Mouse (Mus musculus) forebrain, embryonic 11.5 days (tissue): ENCODE measurements around the gene Evc. TPM values are rescaled to one million over a fixed set of nuclear protein-coding genes. Genes with fewer than 3 reads are reported as not detected.
A peak's percentile ranks its signal among the peaks of the same experiment; 100 is the strongest.

Experiments
- ATAC-seq: fragments of 200-750 bp; cut with Nextera tagmentation; replicated peaks from 2 replicates; pipeline ENCODE4 v1.8.0; 2017; ENCODE audit warnings: moderate TSS enrichment; ENCODE audit not compliant: low FRiP score
- DNase-seq: peaks from one replicate; pipeline ENCODE4 v3.0.0-alpha.2; 2017; ENCODE audit warnings: low spot score
- H3K27ac ChIP-seq: fragments of 300-500 bp; sonication (generic); 2 replicates; pipeline ENCODE4 v1.5.1; 2014; ENCODE audit warnings: low read depth, low read length
- H3K27me3 ChIP-seq: fragments of 300-500 bp; sonication (generic); 2 replicates; pipeline ENCODE4 v1.6.1; 2014; ENCODE audit warnings: mild to moderate bottlenecking, low read length, mixed read lengths; ENCODE audit not compliant: control insufficient read depth, insufficient read depth
- H3K36me3 ChIP-seq: fragments of 300-500 bp; sonication (generic); 2 replicates; pipeline ENCODE4 v1.6.1; 2014; ENCODE audit warnings: mild to moderate bottlenecking, low read length, moderate library complexity, mixed read lengths; ENCODE audit not compliant: control insufficient read depth, insufficient read depth
- H3K4me1 ChIP-seq: fragments of 300-500 bp; sonication (generic); replicated peaks from 2 replicates; pipeline ENCODE4 v1.6.1; 2014; ENCODE audit warnings: low read length, mixed read lengths; ENCODE audit not compliant: control insufficient read depth, insufficient read depth
- H3K4me2 ChIP-seq: fragments of 300-500 bp; sonication (generic); 2 replicates; pipeline ENCODE4 v1.6.1; 2014; ENCODE audit warnings: low read depth, mild to moderate bottlenecking, low read length, moderate library complexity, mixed read lengths; ENCODE audit not compliant: severe bottlenecking
- H3K4me3 ChIP-seq: fragments of 300-500 bp; sonication (generic); 2 replicates; pipeline ENCODE4 v1.5.1; 2014; ENCODE audit warnings: low read depth, low read length
- H3K9ac ChIP-seq: fragments of 300-500 bp; sonication (generic); 2 replicates; pipeline ENCODE4 v1.6.1; 2014; ENCODE audit warnings: low read length
- H3K9me3 ChIP-seq: fragments of 300-500 bp; sonication (generic); 2 replicates; pipeline ENCODE4 v1.6.1; 2016; ENCODE audit warnings: low read length, mixed read lengths; ENCODE audit not compliant: control insufficient read depth
- WGBS: fragments of 180-500 bp; shearing (Covaris S2); extraction: QIAGEN DNeasy Blood & Tissue Kit; methylation state at CpG from one replicate; pipeline ENCODE4 v1.1.7; 2014; 5-methylcytosine and 5-hydroxymethylcytosine counted together
- polyA plus RNA-seq: library from polyadenylated mRNA; unstranded; fragments of >200 nt; fragmentation: Nextera tagmentation; extraction: Ambion mirVana; gene quantifications from 2 replicates; pipeline ENCODE4 v1.2.1, GENCODE M21; 2014

The Evc gene
- polyA plus RNA-seq, 1 experiment from 2014 or later, result 26.7 TPM

DNA sequence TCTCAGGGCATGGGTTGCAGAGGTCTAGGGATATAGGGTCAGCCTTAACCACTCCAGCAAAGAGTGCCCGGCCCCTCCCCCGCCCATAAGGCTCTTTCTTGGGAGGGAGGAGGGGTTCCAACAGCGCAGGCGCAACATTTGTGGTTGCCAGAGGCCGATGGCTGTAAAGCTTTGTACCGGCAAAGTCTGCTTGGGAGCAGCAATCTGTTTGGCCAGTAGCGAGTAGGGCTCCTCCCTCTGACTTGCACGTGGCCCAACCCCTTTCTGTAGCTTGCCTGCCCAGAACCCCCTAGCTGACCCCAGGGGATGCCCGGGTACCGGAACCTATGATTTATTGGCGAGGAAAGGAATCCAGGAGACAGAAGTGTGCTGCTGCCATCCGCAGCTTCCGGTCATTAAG lies 92.5 kb downstream of the Evc start:
- H3K4me1 ChIP-seq, result peaks cover 27% of the 10 kb centered on the region
- peak overlapping the region; percentile 81 for H3K4me2 ChIP-seq
- peaks cover 54% of the 10 kb centered on the region for H3K27me3 ChIP-seq
- DNase-seq (peak; percentile 75), ATAC-seq (peak; percentile 13; the same call in 1 of the 2 replicates)
- peak overlapping the region; percentile 43; the same call in 1 of the 2 replicates for H3K4me3 ChIP-seq
- 2% methylated on average over 13 of the region's 13 CpGs for WGBS
- no peak overlapping the region; the same call in 1 of the 2 replicates for H3K27ac ChIP-seq
- peak overlapping the region; percentile 37; the same call in 1 of the 2 replicates for H3K9ac ChIP-seq
- H3K9me3 ChIP-seq, result no peaks in the 10 kb centered on the region
- H3K36me3 ChIP-seq, result no peaks in the 10 kb centered on the region

DNA sequence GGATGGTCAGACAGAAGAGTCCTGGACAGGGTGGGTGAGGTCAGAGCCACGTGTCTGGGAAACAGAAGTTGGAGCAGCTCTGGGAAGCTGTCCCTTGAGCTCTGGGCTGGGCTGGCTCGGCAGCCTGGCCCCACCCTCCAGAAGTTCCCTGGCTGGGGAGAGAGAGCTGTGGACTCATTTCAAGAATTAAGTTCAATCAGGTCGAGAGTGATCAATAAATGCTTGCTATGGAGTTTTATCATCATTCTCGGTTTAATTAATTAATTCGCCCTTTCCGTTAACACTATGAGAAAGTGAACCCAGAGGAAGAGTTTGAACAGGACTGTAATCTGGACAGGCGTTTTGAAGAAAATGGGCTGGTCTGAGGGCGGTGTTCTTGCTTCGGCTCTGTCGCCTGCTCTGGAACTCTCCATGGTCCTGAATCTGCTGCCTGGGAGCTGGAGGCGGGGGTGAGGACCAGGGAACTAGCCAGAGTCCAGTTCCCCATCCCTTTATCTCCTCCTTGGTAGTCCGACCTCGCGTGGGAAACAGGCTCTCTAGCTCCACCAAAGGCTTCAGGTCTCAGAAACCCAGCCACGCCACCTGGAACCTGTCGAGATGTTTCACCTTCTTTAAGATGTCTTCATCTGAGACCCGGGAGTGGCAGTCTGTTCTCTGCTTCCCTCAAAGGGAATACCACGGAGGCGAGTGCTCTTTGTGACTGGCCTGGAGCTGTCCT lies 93.4 kb downstream of the Evc start:
- under 1% methylated on average over 19 of the region's 19 CpGs for WGBS
- peak; percentile 88 for DNase-seq
- peak overlapping the region; percentile 43 for H3K4me3 ChIP-seq
- H3K27me3 ChIP-seq, result peaks cover 54% of the 10 kb centered on the region
- peak overlapping the region; percentile 37; the same call in 1 of the 2 replicates for H3K9ac ChIP-seq
- no peak for ATAC-seq
- no peaks in the 10 kb centered on the region for H3K9me3 ChIP-seq
- H3K4me2 ChIP-seq, result peak overlapping the region; percentile 81
- H3K4me1 ChIP-seq, result peaks cover 27% of the 10 kb centered on the region
- H3K27ac ChIP-seq, result no peak overlapping the region; the same call in 1 of the 2 replicates
- H3K36me3 ChIP-seq, result no peaks in the 10 kb centered on the region

DNA sequence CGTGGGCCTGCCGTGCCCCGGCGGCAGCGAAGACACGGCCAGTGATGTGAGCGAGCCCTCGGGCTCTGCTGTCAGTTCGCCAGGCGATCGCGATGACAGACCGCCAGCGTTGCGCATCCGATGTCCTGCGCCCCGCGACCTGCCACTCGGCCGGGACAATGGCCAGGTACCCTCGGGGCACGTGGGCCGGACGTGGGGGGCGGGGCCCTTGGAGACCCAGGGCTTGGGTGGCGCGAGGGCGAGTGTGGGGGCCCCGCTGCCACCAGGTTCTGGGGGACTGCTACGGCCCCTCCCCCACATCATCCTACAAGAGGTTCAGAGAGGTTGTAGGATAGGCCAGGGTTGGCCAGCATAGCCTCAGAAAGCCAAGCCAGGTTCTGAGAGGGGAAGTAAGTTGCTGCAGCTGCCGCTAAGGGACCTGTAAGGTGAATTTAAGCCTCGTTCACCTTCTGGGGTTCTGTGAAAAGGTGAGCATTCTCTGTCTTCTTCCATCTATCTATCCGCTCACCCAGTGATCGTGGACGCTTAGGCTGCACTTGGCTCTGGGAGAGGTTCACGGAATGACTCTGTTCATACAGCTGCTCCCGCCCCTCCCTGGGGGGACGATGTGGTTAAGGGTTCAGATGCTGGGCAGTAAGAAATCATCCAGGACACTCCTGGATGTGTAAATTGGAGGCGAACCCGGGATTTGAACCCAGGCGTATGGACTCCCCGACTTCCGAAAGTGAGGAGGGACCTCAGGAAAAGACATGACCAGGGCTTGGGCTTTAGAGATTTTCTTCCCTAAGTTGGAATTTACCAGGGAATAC lies 94.1 kb downstream of the Evc start:
- Histone ChIP-seq H3K36me3 (no peaks in the 10 kb centered on the region), H3K4me3 (peak overlapping the region; percentile 43), H3K4me2 (peak overlapping the region; percentile 81), H3K27me3 (peaks cover 54% of the 10 kb centered on the region), H3K4me1 (peaks cover 27% of the 10 kb centered on the region), H3K9ac (peak overlapping the region; percentile 43), H3K9me3 (no peaks in the 10 kb centered on the region), H3K27ac (no peak overlapping the region)
- DNase-seq (peak; percentile 68), ATAC-seq (no peak)
- 9% methylated on average over 44 of the region's 44 CpGs for WGBS

DNA sequence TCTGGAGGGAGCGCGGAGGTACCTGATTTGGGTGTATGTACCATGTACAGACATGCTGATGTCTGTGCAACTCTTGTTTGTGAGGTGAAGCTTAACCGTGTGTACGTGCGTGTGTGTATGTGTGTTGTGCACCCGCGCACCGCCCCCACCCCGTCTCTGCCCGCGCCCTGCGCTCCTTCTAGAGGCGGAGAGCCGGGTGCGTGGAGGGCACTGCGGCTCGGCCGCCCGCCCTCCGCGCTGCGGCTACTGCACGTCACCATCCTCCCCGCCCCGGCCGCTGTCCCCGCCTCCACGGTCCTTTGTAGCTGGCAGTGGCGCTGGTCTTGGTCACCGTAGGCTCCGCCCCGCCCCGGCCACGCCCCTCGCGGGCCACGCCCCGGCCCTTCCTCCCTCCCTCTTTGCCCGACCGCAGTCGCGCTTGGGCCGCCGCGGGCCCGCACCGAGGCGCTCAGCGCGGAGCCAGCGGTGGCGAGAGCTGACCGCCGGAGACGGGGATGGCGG lies 95.0 kb downstream of the Evc start, which contains the start of gene Crmp1:
TSS of gene Crmp1 (plus strand) at position 290 of the 501 bp plus-strand sequence.
- peak within 1 kb of the TSS; percentile 81 for H3K4me2 ChIP-seq
- H3K4me3 ChIP-seq, result peak within 1 kb of the TSS; percentile 43
- no peaks in the 10 kb centered on the region for H3K36me3 ChIP-seq
- H3K27ac ChIP-seq, result no peak within 1 kb of the TSS
- peak within 1 kb of the TSS; percentile 43 for H3K9ac ChIP-seq
- whole genome bisulfite sequencing, result 1% methylated on average over 46 of the region's 56 CpGs
- DNase-seq (peak; percentile 96), ATAC-seq (peak; percentile 82)
- peaks cover 54% of the 10 kb centered on the region for H3K27me3 ChIP-seq
- peaks cover 23% of the 10 kb centered on the region; the same call in 1 of the 2 replicates for H3K4me1 ChIP-seq
- H3K9me3 ChIP-seq, result no peaks in the 10 kb centered on the region

DNA sequence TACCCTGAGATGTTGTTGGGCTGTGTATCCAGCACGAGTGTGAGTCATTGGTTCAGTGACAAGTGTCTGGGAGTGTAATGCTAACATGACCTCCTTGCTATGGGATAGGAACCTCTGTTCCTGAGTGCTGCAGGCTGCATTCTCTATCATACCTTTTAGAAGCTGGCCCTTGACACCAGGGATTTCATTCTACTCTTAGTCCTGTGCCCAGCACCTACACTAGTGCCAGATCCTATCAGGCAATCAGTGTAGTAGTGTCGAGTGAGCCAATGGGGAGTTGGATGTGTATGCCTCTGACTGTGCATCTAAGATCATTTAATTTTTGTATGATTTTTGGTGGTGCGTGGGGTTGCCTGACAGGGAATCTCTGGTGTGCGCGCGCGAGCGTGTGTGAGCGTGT lies 95.5 kb downstream of the Evc start:
- Histone ChIP-seq H3K4me1 (peaks cover 20% of the 10 kb centered on the region; the same call in 1 of the 2 replicates), H3K36me3 (no peaks in the 10 kb centered on the region), H3K4me2 (peak overlapping the region; percentile 81), H3K9ac (peak overlapping the region; percentile 27; the same call in 1 of the 2 replicates), H3K27me3 (peaks cover 54% of the 10 kb centered on the region), H3K4me3 (peak overlapping the region; percentile 43), H3K27ac (no peak overlapping the region), H3K9me3 (no peaks in the 10 kb centered on the region)
- 15% methylated on average over 9 of the region's 9 CpGs for WGBS
- no peak for DNase-seq
- no peak for ATAC-seq

DNA sequence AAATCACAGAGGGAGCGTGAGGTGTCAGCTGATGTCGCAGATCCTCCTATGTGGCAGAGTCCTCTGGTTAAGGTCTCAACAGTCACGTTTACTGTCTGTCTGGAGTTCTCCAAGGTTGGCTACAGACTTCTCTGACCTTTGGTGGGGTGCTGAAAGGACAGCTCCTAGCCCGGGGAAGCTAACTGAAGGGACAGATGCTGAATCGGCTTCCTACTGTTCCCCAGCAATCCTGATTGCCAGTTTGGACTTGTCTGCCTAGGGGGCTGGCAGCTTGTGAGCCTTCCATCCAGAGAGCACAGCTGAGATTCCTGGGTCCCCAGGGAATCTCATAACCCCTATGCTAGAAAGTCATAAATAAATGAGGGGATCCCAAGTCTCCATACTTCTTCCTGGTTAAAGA lies 96.1 kb downstream of the Evc start:
- Histone ChIP-seq H3K9me3 (no peaks in the 10 kb centered on the region), H3K4me2 (no peak overlapping the region), H3K27ac (no peak overlapping the region), H3K27me3 (peaks cover 54% of the 10 kb centered on the region), H3K4me3 (no peak overlapping the region), H3K36me3 (no peaks in the 10 kb centered on the region), H3K9ac (no peak overlapping the region), H3K4me1 (peaks cover 20% of the 10 kb centered on the region; the same call in 1 of the 2 replicates)
- DNase-seq (peak; percentile 76), ATAC-seq (no peak)
- 4% methylated on average over 5 of the region's 5 CpGs for WGBS

Other genes starting within 250 kb of the Evc start
- 241 and 272 TPM in 2 replicates for gene Crmp1, start 95.0 kb downstream of the Evc start, polyA plus RNA-seq
- gene Evc2, start 1.6 kb upstream of the Evc start, polyA plus RNA-seq, result 16.8 and 19.1 TPM in 2 replicates